Comparison of ENCODE assay signal across 16 mouse cellular contexts in the genomic region with DNA sequence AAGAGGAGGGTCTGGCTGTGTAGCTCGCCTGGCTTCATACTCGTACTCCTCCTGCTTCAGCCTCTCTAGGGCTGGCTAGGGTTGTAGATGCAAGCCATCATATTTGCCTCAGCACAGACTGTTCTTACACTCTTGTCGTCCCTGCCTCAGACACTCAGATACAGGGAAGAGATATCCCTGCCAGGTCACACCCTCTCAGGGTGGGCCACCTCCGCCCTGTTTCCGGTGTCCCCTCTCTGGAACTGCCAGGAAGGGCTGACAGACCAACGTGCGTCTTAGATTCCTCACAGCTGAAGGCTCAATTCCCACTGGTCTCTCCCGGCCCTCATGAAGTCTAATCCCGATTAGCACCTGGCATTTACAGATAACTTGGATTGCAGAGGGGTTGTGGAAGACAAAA. TPM values are rescaled to one million over a fixed set of nuclear protein-coding genes. Genes with fewer than 3 reads are reported as not detected.
DNase-seq lines count a peak whose midpoint lies in the region; TF ChIP-seq lines count a peak whose summit lies in the region.
"Had no signal": no experiment of that assay in that cellular context is flagged by ENCODE, and none has a peak within 500 bp of the region (broad histone marks: within the 10 kb centered on the region; RNA-seq: fewer than 3 reads in every experiment).

No protein-coding gene starts in this region.

- 66% methylated on average over 9 of the region's 9 CpGs for whole genome bisulfite sequencing in kidney, adult 2 months

- no peak overlapping the region for H3K4me3 ChIP-seq in kidney, adult 2 months (ENCODE audit: insufficient read depth, low read depth, low read length)
- H3K4me3 ChIP-seq: embryonic facial prominence, embryonic 13.5 days; hindbrain, embryonic 15.5 days; layer of hippocampus, adult 2 months; left cerebral cortex, adult 2 months; megakaryocyte, embryonic 14.5 days; neural tube, embryonic 13.5 days had no signal

- no peaks in the 10 kb centered on the region for H3K27me3 ChIP-seq in kidney, adult 2 months (replicated peaks; ENCODE audit: control insufficient read depth, insufficient read depth, low read length)
- H3K27me3 ChIP-seq: embryonic facial prominence, embryonic 13.5 days; hindbrain, embryonic 15.5 days; megakaryocyte, embryonic 14.5 days; neural tube, embryonic 13.5 days had no signal

- DNase-seq in adrenal gland, adult (ENCODE audit: inconsistent age in 2 of 2, low spot score in 1 of 2), result peak; percentile 39 to 78
- no peak for DNase-seq in adrenal gland, postnatal 14 days
- DNase-seq in kidney, adult 2 months, result no peak
- DNase-seq in kidney, postnatal 10 days, result no peak
- DNase-seq in gastrocnemius, postnatal 25 days, result peak; percentile 29
- DNase-seq in lung, postnatal 14 days, result peak; percentile 22
- no peak for DNase-seq in cerebellum, postnatal 25 days
- no peak for DNase-seq in frontal cortex, postnatal 25 days (ENCODE audit: low spot score in 2 of 2)
- DNase-seq: cerebellum, adult 11-12 months; right cerebral cortex, postnatal 25 days had no signal

- TF ChIP-seq POLR2A in kidney, adult 2 months (IDR thresholded peaks at IDR 0.05; ENCODE audit: low read depth, low read length), result no peak

- no peak for TF ChIP-seq CTCF in kidney, adult 2 months (conservative IDR thresholded peaks at IDR 0.05; ENCODE audit: insufficient read depth, insufficient read length, low read depth, low read length)

- no peaks in the 10 kb centered on the region for H3K36me3 ChIP-seq in kidney, adult 2 months (ENCODE audit: control insufficient read depth, insufficient read depth, low read length)
- H3K36me3 ChIP-seq: hindbrain, embryonic 15.5 days; neural tube, embryonic 13.5 days had no signal

- peaks cover 25% of the 10 kb centered on the region for H3K4me1 ChIP-seq in kidney, adult 2 months (ENCODE audit: control insufficient read depth, insufficient read depth, low read length)

- H3K27ac ChIP-seq in kidney, adult 2 months (ENCODE audit: insufficient read depth, low read depth, low read length), result peak overlapping the region; percentile 91; the same call in 1 of the 2 replicates
- H3K27ac ChIP-seq: embryonic facial prominence, embryonic 13.5 days; hindbrain, embryonic 15.5 days; layer of hippocampus, adult 2 months; left cerebral cortex, adult 2 months; neural tube, embryonic 13.5 days had no signal

RNA-seq across cellular contexts. Expression of a gene that starts 6.6 kb away (rescaled TPM):
- 182 and 200 TPM in 2 replicates for total RNA-seq in adrenal gland, postnatal 14 days (2021)
- polyA plus RNA-seq in kidney, adult 2 months (2012; rRNA removed), result 11.3 and 11.4 TPM in 2 replicates
- total RNA-seq in gastrocnemius, postnatal 25 days (2021), result 1 to 10 TPM; 4.0 to 4.4 TPM

Comparison
In these comparisons a context has a peak if more than half of its experiments do, and no peak if none do; other contexts are left out.
1. DNase-seq: peak in adrenal gland, adult (2 of 2), gastrocnemius, postnatal 25 days (single experiment) and lung, postnatal 14 days (single experiment); none in adrenal gland, postnatal 14 days (single experiment), kidney, adult 2 months (single experiment), kidney, postnatal 10 days (single experiment), cerebellum, postnatal 25 days (0 of 2) and frontal cortex, postnatal 25 days (0 of 2).
2. RNA of a gene that starts 6.6 kb away (total RNA-seq): 182 to 200 TPM in adrenal gland, postnatal 14 days; 4.0 to 4.4 TPM in gastrocnemius, postnatal 25 days; every median in the first group is over 10 times any median in the second.